8 mouse cellular contexts compared by ENCODE assay signal in genomic region chr7:132226379-132227074, GRCm38 (mm10).
DNase-seq lines count a peak whose midpoint lies in the region; ATAC-seq lines count a peak whose summit lies in the region.

No protein-coding gene starts in this region.

- no peaks in the 10 kb centered on the region for H3K27me3 ChIP-seq in embryonic facial prominence, embryonic 14.5 days (replicated peaks; ENCODE audit: control insufficient read depth, insufficient read depth, low read length)
- H3K27me3 ChIP-seq in heart, embryonic 13.5 days (replicated peaks): peaks cover 12% of the 10 kb centered on the region; the same call in 1 of the 2 replicates
- H3K27me3 ChIP-seq in kidney, embryonic 16.5 days (ENCODE audit: insufficient read depth, low read length): no peaks in the 10 kb centered on the region
- no peaks in the 10 kb centered on the region for H3K27me3 ChIP-seq in stomach, embryonic 15.5 days (replicated peaks)

- DNase-seq in CD4-positive helper T cell, adult 2 months (ENCODE audit: low read depth, low spot score): peak; percentile 68
- peak; percentile 44 to 66 for DNase-seq in adrenal gland, postnatal 4 days (ENCODE audit: low spot score in 2 of 2)
- peak; percentile 87 for DNase-seq in embryonic facial prominence, embryonic 14.5 days (ENCODE audit: low spot score)
- peak; percentile 67 for DNase-seq in liver
- peak; percentile 45 to 70 for DNase-seq in natural killer cell, adult 2 months (ENCODE audit: low spot score in 2 of 2)

- ATAC-seq in embryonic facial prominence, embryonic 14.5 days (ENCODE audit: low read depth): peak; percentile 74
- 0 out of 2 replicates have a peak, but pooled peaks have one; percentile 14 for ATAC-seq in heart, embryonic 13.5 days (ENCODE audit: extremely low read depth, insufficient number of reproducible peaks, low FRiP score, low TSS enrichment)
- peak; percentile 78 for ATAC-seq in kidney, embryonic 16.5 days (ENCODE audit: low FRiP score, low TSS enrichment)
- ATAC-seq in stomach, embryonic 15.5 days (ENCODE audit: insufficient read depth, low FRiP score, low read depth): peak; percentile 31; the same call in 1 of the 2 replicates

- no peak overlapping the region for H3K27ac ChIP-seq in embryonic facial prominence, embryonic 14.5 days (replicated peaks; ENCODE audit: low read depth, low read length)
- no peak overlapping the region for H3K27ac ChIP-seq in heart, embryonic 13.5 days (replicated peaks)
- H3K27ac ChIP-seq in kidney, embryonic 16.5 days (ENCODE audit: low read length): no peak overlapping the region
- no peak overlapping the region for H3K27ac ChIP-seq in stomach, embryonic 15.5 days

- H3K36me3 ChIP-seq in embryonic facial prominence, embryonic 14.5 days (ENCODE audit: control insufficient read depth, insufficient read depth, low read length): no peaks in the 10 kb centered on the region
- no peaks in the 10 kb centered on the region for H3K36me3 ChIP-seq in heart, embryonic 13.5 days
- no peaks in the 10 kb centered on the region for H3K36me3 ChIP-seq in kidney, embryonic 16.5 days (ENCODE audit: insufficient read depth, low read length)
- no peaks in the 10 kb centered on the region for H3K36me3 ChIP-seq in stomach, embryonic 15.5 days

- WGBS in embryonic facial prominence, embryonic 14.5 days: 59% methylated on average over 6 of the region's 6 CpGs
- 57% methylated on average over 6 of the region's 6 CpGs for WGBS in heart, embryonic 13.5 days
- WGBS in kidney, embryonic 16.5 days: 62% methylated on average over 6 of the region's 6 CpGs
- 60% methylated on average over 6 of the region's 6 CpGs for WGBS in stomach, embryonic 15.5 days

- H3K9ac ChIP-seq in embryonic facial prominence, embryonic 14.5 days (ENCODE audit: low read depth, low read length): no peak overlapping the region; the same call in 1 of the 2 replicates
- H3K9ac ChIP-seq in heart, embryonic 13.5 days: no peak overlapping the region
- no peak overlapping the region for H3K9ac ChIP-seq in kidney, embryonic 16.5 days (replicated peaks; ENCODE audit: low read length)
- H3K9ac ChIP-seq in stomach, embryonic 15.5 days: no peak overlapping the region

- no peak overlapping the region for H3K4me2 ChIP-seq in embryonic facial prominence, embryonic 14.5 days (ENCODE audit: low read depth, low read length)
- H3K4me2 ChIP-seq in heart, embryonic 13.5 days: no peak overlapping the region
- H3K4me2 ChIP-seq in kidney, embryonic 16.5 days (replicated peaks; ENCODE audit: low read depth, low read length): no peak overlapping the region
- H3K4me2 ChIP-seq in stomach, embryonic 15.5 days: no peak overlapping the region

- no peaks in the 10 kb centered on the region for H3K9me3 ChIP-seq in embryonic facial prominence, embryonic 14.5 days (ENCODE audit: control insufficient read depth, low read length)
- no peaks in the 10 kb centered on the region for H3K9me3 ChIP-seq in heart, embryonic 13.5 days
- H3K9me3 ChIP-seq in kidney, embryonic 16.5 days (ENCODE audit: low read length): no peaks in the 10 kb centered on the region
- no peaks in the 10 kb centered on the region for H3K9me3 ChIP-seq in stomach, embryonic 15.5 days

- no peak overlapping the region for H3K4me3 ChIP-seq in embryonic facial prominence, embryonic 14.5 days (ENCODE audit: low read depth, low read length)
- H3K4me3 ChIP-seq in heart, embryonic 13.5 days: no peak overlapping the region
- H3K4me3 ChIP-seq in kidney, embryonic 16.5 days (ENCODE audit: low read length): no peak overlapping the region
- H3K4me3 ChIP-seq in stomach, embryonic 15.5 days (replicated peaks): no peak overlapping the region

- H3K4me1 ChIP-seq in embryonic facial prominence, embryonic 14.5 days (ENCODE audit: control insufficient read depth, insufficient read depth, low read length): 0 out of 2 replicates have a peak, but pooled peaks cover 4% of the 10 kb centered on the region
- H3K4me1 ChIP-seq in heart, embryonic 13.5 days: peaks cover 9% of the 10 kb centered on the region
- peaks cover 7% of the 10 kb centered on the region; the same call in 1 of the 2 replicates for H3K4me1 ChIP-seq in kidney, embryonic 16.5 days (ENCODE audit: insufficient read depth, low read length)
- peaks cover 6% of the 10 kb centered on the region; the same call in 1 of the 2 replicates for H3K4me1 ChIP-seq in stomach, embryonic 15.5 days

Comparison
In these comparisons a context has a peak if more than half of its experiments do, and no peak if none do; other contexts are left out.
1. ATAC-seq: peak in every context shown above with its lines; median percentile 78 in kidney, embryonic 16.5 days; 74 in embryonic facial prominence, embryonic 14.5 days; 31 in stomach, embryonic 15.5 days; 14 in heart, embryonic 13.5 days.